Mouse (Mus musculus) heart, postnatal 0 days (tissue): ENCODE data around the gene Agap1.

ENCODE experiments used
- CTCF ChIP-seq: IDR thresholded peaks from 2 replicates; pipeline ENCODE4 v1.5.1; 2016; ENCODE audit warnings: antibody characterized with exemption, control low read depth, low read depth
- EP300 ChIP-seq: IDR thresholded peaks from 2 replicates; pipeline ENCODE4 v1.6.1; 2016; ENCODE audit warnings: antibody characterized with exemption, low read depth

DNA sequence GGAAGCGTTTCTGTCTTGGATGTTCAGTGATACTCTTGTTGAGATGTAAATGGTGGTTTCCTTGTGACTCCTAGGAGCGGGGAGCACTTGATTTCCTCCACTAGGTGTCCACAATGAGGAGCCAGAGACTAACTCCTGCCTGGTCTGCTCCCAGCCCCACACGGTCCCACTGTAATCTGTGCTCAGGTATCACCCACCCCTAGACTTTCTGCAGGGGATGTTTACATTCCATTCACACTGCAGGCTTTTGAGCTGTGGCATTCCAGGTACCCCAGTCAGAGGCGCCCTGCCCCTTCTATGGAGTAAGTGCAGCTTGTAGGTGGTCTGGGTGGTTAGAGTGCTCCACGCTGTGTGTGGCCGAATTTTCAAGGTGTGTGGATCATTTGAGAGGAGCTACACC is 218.5 kb downstream of the Agap1 start:
- no peak for TF ChIP-seq EP300
- TF ChIP-seq CTCF: no peak
